Mouse (Mus musculus): Measurements from ENCODE around the gene Gm37240.
A peak's percentile ranks its signal among the peaks of the same experiment; 100 is the strongest.

Gene Gm37240

DNA sequence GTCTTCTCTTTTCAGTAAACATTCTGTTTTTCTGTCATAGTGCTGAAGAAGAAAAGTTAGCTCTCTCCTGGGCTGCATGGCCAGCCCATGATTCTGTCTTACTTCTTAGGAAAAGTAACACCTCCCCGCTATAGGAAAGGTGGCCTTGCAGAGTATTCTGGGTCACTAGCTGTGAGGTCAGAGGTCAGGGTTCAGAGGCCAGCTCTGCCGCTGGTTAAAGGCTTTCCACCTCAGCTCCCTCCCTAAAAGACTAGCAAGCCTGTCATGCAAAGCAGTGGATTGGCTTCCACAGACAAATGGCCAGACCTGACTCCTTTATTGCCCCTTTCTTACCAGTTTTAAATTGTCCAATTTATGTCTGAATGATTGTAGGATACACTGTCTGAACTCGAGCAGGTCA, 23.3 kb downstream of the Gm37240 start:
- peak; percentile 83 for DNase-seq

DNA sequence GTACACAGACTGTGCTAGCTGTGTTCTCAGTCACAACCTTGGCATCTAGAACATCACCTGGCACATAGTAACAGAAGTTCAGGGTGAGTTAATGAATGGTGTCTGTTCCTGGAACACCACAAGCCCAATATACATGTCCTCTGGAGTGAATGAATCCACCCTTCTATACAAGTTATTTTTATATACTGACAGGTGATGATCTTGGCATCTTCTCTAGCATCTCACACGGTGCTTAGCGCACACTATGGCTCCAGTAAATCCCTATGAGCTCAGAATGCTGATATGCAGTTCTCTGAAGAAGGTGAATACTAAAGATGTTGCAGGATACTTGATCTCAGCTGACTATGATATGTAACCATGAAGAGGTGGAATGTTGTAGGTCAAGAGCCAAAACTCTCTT, 24.4 kb downstream of the Gm37240 start:
- DNase-seq: peak; percentile 74

DNA sequence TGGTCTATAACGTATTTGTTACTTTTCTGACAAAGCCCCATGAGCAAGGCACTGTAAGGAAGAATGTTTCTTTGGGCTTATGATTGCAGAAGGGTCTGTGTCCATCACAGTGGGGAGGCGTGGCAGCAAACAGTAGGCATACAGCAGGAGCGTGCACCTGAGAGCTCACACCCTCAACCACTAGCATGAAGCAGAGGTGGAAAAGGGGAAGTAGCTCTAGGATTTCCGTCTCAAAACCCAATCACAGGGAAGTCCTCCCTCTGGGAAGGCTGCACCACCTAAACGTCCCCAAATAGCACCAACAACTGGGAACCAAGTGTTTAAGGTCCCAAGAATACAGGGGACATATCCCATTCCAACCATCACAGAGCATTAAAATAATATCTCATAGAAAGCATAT, 26.3 kb downstream of the Gm37240 start:
- peak; percentile 31 for DNase-seq

DNA sequence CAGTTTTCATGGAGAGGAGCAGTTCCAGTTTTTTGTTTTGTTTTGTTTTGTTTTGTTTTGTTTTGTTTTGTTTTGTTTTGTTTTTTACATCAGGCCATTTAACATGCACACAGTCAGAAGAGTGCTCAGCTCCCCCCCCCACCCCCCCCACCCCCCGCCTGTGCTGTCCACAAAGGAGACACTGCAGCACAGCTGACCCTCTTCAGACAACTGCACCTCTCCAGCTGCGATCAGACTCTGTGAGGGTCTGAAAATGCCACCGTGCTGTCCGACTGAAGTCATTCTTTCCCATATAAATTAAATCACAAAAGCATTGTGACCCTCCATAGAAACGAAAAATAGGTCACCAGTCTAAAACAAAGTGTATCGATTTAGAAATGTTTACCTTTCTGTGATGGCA, 28.0 kb downstream of the Gm37240 start:
- no peak for DNase-seq

DNA sequence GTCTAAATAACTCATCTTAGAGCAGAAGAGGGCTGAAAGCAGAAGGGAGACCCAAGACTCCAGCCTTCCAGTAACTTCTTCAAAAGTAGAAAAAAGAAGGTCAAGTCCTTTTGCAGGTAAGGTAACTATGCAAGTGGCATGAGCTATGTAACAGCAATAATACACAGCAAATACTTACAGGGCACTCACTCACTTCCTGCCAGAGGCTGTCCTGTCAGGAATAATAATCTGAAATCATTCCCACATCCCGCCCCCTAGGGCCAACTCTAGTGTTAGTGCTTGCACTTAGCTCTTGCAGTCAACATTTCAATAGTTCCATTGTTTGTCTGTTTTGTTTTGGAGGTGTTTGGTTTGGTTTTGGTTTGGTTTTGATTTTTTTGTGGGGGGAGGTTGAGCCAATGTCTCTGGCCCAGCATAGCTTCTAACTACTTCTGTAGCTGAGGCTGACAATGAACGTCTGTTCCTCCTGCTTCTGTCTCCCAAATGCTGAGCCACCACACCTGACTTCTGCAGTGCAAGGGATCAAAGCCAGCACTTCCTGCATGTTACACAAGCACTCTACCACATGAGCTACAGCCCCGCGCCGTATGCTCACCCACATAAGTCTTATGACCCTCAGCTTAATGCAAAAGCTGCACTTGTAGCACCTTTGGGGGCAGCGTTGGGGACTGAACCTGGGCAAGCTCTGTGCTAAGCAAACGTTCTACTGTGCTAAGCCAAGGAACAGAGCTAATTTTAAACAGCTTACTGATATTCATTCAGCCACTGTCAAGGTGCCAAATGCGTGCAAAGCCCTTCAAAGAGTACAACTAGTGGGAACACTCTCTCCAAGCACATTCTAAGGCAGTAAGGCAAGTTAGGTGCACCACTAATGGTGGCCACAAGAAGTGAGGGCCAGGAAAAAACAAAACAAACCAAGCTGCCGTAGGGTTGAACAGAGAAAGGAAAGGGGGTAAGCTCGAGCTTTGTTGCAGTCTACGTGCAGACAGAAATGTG, 28.9 kb downstream of the Gm37240 start:
- peak; percentile 94 for DNase-seq

DNA sequence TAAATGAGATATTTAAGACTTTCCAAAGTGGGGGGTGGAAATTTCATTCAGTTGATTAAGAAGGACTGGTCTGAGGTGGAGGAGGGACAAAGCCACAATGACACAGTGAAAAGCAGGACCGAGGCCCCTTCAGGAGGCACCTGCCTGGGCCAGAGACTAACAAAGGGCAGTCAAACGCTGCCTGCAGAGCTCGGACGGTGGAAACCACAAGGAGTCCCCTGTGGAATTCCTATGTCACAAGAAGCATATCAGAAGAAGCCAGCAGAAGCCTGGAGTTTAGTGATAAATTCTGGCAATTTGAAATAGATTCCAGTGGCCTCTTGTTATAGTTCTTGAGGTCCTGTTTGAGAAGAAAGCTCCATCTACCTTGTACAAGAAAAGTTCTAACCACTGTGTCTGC, 30.2 kb downstream of the Gm37240 start:
- no peak for DNase-seq

DNA sequence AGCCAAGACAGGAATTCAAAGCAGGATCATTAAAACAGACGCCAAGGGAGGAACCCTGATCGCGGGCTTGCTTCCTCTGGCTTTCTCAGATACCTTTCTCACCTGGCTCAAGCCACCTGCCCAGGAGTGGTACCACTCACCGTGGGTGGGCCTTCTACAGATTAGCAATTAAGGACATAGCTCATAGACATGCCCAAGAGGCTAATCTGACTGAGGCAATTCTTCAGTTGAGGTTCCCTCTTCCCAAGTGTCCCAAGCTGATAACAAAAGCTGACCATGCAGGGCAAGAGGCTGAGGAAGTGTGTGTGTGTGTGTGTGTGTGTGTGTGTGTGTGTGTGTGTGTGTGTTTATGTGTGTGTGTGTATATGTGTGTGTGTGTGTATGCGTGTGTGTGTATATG, 31.4 kb downstream of the Gm37240 start:
- DNase-seq: no peak

DNA sequence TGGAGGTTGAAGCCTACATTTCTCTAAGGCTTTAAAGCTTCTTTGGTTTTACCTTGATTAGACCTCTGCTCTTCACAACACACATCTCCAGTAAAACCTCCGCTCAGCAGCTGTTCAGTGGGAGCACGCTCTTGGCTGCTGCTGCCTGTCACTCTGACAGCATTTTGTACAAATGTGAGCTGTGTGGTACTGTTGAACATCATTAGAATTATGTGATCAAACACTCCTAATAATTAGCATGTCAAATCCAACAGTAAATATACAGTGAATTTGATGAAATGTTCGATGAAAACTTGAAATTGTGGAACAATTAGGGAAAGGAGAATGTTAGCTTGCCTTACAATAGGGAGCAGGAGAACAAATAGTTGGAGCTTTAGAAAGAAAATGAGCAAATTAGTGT, 32.3 kb downstream of the Gm37240 start:
- no peak for DNase-seq

DNA sequence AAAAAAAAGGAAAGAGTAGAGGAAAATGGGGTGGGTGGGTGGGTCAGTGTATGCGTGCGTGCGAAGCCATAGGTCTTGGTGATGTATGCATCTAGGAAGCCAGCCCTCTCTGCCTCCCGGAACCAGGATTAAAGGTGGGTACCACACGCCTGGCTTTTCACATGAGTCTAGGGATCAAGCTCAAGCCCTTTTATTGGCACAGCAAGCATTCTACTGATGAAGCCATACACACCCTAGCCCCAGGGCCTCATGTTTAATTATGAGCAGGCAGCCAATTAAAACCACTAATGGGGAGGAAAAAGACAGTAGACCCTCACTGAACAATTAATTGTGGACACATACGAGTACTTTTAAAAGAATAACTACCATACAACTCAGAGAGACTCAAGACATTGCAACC, 33.2 kb downstream of the Gm37240 start:
- DNase-seq: peak; percentile 46

DNA sequence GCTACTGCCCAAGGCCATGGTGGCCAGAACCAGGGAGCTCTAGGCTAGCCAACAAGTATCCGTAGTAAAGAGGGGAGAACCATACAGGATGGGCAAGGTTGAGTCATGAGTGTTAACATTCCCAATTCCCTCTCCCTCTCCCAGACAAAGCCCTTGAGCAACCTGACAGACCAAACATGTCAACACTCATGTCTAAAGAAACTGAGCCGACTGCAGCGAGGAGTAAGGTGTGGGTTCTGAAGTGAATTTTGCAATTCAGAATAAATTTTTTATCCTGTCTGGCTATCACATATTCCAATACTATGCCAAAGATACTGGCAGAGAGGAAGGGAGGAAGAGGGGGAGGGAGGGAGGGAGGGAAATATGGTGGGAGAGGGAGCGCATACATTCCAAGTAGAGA, 33.6 kb downstream of the Gm37240 start:
- peak; percentile 36 for DNase-seq

DNA sequence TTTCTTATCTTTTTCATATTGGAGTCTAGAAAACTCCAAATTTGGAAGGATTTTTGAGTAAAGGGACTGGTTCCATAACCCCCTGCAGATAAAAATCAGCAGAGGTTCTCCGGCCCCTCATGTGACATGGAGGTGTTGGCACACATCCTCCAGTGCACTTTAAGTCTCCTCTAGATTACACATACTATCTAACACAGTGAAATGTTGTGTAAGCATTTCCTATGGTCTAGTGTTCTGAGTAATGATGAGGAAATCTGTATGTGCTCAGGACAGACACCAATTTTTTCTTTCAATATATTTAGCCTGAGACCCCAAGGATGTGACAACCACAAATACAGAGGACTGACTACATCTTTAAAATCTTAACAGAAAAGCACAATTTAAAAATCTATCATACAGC, 37.2 kb downstream of the Gm37240 start:
- DNase-seq: no peak

DNA sequence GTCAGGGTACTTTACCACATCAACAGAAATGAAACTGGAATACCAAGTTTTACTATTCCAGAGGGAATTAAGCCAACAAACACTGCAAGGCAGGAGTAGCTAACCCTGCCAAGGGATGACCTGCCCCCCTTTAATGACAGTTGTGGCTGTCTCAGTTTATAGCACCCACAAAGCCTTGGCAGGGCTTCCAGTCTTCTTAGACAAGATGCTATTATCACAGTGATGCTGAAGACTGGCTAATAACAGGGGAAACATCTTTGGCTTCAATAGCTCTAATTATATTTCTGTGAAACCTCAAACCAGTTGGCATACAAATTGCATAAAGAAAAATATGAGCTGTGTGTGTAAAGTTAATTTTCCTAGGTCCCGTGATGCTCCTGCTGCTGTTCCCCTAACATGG, 41.0 kb downstream of the Gm37240 start:
- no peak for DNase-seq

DNA sequence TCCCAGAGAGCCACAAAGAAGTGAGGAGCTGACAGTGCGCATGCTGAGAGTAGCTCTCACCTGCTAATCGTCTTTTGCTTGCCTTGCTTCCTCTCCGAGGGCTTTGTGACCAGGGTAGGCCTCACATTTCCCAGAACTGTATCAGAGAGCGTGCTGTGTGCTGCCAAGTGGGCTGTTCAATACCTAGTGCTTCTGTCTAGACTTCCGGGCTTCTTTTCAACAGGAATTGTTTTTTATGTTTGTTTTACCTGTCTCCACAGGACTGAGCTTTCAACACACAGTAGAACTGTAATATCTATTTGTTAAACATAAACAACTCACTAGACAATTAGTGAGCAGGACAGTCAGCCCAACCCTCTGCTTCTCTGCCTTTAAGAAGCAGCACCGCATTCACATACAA, 42.0 kb downstream of the Gm37240 start:
- no peak for DNase-seq

DNA sequence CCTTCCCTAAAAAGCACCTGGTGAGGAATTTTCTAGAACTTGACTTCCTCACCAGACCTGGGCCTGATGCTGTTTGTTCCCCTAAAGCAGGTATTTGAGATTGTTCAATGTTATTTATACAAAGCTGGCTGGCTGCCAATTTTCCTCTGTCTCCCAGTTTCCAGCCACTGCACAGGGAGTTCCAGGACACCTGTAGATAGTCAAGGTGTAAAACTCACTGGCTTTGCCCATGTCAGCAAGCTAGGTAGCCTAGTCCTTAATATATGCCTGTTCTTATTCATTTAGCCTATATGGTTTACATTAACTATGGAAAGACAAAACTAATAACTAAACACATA, 44.5 kb downstream of the Gm37240 start:
- DNase-seq: peak; percentile 88

DNA sequence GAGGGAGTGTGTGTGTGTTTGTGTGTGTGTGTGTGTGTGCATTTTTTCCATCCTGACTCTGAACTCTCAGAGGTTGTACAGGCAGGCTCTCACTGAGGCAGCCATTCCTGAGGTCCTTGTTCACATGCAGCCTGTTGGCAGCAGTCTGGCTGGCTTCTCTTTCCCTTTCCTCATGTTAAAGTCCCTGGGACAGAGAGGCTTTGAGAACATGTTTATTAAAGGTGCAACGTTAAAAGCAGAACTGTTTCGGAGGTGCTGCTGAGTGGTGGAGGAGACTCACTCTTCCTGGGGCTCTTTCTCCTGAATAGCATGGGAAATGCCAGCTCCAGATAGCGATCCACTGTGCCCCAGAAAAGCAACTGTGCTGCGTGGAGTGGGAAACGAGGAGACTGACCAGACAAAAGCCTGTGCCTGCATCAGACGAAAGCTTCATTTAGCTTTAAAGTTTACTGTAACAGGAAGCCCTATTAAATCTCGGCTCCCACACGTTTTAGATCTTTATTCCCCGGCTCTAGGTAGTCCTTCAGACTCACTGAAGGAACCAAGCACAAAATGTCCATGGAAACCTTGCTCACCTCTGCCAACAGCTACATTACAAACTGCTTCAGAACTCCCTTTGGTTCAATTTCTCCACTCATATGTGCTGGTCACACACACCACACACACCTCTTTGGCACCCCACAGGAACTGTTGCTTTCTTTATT, 45.0 kb downstream of the Gm37240 start:
- no peak for DNase-seq

DNA sequence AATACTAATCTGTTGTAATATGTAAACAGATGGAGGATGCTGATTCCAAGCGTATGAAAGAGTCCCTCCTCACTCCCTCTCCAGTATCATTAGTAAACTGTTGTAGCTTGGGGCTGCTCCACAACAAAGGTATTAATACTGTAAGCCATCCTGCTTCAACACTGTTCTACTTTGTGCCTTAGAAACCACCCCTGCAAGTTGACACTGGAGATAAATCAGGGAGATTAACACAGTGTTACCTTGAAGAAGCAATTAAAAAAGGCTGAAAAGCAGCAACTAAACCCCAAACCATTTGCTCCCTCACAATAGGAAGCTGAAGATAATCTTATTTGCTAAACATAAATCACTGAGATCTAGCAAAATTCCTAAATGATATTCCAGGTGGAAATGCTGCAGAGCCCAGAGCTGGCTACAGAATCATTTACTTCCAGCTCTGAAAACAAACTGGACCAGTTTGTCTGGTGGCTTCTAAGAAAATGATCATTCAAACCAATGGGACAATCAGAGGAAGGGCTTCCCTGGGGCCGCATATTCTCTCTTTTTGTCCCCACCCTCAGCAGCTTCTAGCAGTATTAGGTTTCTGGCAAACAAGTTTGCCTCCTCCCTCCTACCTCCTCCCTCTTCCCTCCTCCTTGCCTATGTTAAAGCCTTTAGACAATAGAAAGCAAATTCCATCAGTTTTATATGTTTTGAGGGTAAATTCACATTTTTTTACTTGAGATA, 45.7 kb downstream of the Gm37240 start:
- DNase-seq: no peak

DNA sequence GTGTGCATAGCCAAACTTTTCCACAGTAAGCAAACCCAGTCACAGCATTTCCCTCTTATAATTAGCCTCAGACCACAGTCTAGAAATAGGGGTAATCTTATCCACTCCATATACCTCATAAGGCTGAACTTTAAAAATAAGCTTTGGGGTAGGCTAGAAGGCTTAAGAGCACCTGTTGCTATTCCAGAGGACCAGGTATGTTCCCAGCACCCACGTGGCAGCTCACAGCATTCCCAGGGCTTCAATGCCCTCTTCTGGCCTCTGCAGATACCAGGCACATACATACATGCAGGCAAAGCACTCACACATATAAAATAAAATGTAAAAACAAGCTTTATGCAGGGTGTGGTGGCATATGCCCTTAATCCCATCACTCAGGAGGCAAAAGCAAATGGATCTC, 53.7 kb downstream of the Gm37240 start:
- DNase-seq: no peak

DNA sequence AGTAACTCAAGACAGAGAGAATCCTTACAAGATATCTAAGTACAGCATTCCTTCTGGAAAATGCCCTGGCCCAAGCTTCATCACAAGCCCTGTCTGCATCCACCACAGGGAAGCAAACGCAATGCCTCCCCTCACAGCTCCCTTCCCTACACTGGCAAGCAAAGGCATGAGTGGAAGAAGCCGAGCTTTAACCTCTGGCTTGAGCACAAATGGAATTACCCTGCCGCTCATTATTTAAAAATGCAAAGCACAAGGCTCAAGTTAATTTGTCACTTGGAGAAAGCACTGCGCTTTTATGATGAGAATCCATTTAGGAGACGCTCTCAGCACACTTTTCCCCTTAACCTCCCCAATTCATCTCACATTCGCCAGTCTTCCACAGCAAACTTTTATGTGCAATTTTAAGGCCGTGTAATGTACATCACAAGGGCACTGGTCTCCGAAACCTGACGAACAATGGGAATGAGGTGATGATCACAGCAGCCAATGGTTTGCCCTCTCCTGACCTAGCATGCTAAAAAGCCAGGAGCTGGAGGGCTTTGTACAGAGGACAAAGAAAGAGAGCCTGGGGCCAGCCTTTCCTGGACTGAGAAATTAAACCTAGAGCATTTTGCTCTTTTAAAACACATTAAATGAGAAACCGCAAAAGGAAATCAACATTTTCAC, 54.7 kb downstream of the Gm37240 start:
- no peak for DNase-seq

DNA sequence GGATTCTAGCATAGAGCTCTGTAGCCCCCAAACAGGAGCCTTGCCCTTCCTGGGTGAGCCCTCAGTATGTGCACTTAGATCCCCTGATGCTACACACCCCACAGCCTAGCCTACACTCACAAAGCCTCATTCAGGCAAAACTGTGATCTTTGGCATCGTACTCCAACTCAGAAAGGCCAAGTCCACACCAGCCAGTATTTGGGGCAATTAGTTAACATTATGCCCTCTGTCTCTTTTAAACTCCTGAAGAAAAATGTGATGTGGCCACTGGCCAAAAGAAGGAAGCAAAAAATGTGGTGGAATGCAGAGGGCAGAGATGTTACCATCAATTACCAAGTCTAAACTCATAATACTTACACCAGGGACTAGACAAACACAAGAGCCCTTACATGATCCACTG, 55.5 kb downstream of the Gm37240 start:
- DNase-seq: no peak

DNA sequence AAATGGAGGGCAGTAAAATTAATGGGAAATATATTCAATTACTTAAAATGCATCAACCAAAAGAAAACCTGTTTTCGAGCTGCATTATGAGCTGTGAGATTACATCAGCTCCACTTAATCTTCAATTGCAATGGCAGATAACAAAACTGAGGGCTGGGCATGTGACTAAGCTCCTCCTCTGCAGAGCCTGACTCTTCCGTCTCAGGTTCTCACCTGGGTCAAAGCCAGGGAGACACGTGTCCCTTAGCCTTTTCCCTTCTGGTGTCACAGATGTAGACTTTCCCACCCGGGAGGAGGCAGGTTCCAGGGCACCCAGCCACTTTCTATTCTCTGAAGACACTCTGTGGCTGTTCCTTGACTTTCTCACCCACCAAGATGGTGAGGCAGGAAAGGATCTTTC, 58.3 kb downstream of the Gm37240 start:
- no peak for DNase-seq

DNA sequence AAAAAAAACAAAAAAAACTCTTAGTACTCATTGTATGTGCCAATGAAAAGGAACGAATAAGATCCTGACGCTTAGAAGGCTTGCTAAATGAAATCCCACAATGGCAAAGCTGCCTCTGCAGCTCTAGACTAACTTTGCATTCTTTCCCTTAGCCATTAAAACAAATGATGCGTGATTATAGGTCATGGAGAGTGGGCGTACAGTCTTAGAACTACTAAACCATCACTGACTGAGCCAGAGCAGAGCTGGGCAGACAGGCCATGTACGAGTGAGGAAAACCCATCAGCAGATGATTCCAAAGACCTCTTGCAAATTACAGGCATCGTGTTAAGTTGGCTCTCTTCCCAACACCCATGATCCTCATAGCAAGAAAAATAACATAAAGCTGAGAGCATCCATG, 59.5 kb downstream of the Gm37240 start:
- DNase-seq: no peak

DNA sequence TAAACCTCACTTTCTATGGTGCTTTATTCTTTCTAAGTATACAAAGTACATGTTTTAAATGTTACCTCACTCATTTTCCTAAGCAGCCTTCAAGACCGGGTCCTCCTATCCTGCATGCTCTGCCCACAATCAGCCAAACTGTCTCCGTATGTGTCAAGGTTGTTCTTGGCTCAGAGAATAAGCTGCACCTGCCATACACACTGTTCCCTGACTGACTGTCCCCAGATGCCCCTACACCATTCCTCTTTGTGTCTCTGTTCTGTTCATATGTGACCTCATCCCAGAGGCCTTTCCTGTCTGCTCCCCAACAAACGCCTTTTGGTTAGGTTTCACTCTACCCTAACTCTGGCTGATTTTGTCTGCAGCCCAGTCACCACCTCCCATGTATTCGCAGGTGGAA, 60.0 kb downstream of the Gm37240 start:
- peak; percentile 93 for DNase-seq

Measured in heart, adult 11 months (tissue).